Mouse (Mus musculus) bone marrow, adult 2 months (tissue): Measurements from ENCODE around the gene Mast4.

Source experiments
- CTCF ChIP-seq: fragments of 200-500 bp; IDR thresholded peaks from 2 replicates; pipeline ENCODE4 v1.5.1; 2011; ENCODE audit warnings: low read length, control low read depth; ENCODE audit not compliant: control insufficient read depth, insufficient read depth
- POLR2A ChIP-seq: fragments of 200-500 bp; IDR thresholded peaks from 2 replicates; pipeline ENCODE4 v1.6.1; 2011; ENCODE audit warnings: low read depth, mild to moderate bottlenecking, control low read depth, low read length, borderline replicate concordance; ENCODE audit not compliant: control insufficient read depth

GRCm38 (mm10) chr13:102945450-102945849 lies 388.8 kb downstream of the Mast4 start:
- TF ChIP-seq POLR2A (no peak), CTCF (no peak)
